Mouse (Mus musculus): ENCODE measurements around the gene Flnb.

The Flnb gene

DNA sequence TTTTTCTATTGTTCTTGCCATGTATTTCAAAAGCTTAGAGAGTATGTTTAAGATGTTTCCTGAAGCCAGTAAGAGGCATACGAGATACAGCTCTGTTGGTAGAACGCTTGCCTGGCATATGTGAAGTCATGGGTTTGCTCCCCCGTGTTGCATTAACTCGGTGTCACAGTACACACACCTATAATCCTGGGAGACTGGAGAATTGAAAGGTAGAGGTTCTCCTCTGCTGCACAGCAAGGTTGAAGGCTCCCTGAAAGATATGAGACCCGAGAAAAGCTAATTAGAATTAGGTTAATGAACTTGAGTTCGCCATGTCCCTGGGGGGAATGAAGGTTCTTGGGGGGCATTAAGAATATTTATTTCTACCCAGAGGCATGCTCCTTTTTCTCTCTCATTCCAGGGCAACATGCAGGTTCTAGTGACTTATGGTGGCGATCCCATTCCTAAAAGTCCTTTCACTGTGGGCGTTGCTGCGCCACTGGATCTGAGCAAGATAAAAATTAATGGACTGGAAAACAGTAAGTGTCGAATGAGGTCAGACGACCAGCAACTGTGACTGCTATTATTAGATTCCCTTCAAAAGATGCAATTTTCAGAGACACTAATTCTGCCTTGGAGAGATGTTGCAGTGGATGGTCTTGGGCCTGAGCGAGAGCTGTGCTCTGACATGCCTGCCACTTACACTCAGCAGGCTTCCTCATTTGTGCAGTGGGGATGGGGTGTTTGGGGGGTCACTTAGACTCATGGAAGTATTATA is 83.9 kb downstream of the Flnb start:
- no peak for DNase-seq

DNA sequence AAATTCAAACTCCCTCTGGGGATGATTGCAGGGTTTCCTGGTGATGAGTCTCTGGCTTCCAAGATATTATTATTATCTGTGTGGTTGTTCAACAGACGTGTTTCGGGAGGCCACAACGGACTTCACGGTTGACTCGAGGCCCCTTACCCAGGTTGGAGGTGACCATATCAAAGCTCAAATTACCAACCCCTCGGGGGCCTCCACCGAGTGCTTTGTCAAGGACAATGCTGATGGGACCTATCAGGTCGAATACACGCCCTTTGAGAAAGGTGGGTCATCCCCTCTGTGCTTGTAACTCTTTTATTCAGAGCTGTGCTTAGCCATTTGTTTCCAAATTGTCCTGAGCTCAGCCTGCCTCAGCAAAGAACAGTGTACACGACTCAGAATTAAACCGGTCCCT is 89.3 kb downstream of the Flnb start:
- DNase-seq, result no peak

DNA sequence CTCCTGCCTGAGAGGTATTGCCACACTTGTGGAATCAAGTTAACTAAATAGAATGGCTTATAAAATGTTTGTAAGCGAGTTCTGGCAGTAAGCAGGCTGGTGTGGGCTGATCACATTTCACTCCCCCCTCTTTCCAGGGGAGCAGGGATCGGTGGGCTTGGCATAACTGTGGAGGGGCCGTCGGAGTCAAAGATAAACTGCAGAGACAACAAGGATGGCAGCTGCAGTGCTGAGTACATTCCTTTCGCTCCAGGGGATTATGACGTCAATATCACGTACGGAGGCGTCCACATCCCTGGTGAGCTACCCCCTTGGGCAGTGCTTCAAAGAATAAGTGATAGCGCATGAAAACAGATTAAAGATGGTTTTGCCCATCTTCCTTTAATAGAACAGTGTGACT is 91.7 kb downstream of the Flnb start:
- no peak for DNase-seq

DNA sequence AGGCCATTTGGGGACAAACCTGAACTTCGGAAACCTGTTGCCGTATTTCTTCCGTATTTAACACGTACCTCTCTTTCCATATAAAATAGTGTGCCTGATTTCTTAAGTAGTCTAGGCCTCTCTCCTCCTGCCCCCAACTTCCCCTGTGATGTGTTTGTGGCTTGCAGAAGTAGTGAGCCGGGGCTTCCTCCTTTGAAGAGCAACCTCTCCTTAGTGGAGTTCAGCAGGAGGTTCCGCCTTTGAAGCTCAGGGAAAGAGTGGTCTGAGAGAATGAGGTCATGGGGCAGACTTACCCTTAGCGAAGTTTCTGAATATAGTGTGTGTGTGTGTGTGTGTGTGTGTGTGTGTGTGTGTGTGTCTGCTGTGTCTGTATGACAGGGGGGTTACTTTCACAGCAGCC is 96.1 kb downstream of the Flnb start:
- peak in 1 of 2 experiments; percentile 11 for DNase-seq

DNA sequence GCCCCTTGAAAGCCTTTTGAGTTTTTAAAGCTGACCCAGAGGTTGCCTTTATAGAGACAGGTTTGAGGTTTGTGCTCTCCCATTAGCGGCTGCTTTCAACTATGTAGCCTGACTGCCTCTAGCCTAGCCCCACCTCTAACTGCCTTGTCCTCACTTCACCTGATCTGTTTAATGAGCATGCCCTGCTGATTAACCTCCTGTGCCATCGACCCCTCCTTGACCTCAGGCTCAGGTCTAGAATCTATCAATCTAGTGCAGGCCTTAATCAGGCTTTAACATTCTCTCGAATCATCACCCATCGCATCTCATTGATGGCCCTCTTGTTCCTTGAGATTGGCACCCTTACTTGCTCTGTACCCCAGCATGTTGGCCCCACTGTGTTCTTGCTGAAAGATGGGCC is 96.7 kb downstream of the Flnb start:
- DNase-seq, result no peak

DNA sequence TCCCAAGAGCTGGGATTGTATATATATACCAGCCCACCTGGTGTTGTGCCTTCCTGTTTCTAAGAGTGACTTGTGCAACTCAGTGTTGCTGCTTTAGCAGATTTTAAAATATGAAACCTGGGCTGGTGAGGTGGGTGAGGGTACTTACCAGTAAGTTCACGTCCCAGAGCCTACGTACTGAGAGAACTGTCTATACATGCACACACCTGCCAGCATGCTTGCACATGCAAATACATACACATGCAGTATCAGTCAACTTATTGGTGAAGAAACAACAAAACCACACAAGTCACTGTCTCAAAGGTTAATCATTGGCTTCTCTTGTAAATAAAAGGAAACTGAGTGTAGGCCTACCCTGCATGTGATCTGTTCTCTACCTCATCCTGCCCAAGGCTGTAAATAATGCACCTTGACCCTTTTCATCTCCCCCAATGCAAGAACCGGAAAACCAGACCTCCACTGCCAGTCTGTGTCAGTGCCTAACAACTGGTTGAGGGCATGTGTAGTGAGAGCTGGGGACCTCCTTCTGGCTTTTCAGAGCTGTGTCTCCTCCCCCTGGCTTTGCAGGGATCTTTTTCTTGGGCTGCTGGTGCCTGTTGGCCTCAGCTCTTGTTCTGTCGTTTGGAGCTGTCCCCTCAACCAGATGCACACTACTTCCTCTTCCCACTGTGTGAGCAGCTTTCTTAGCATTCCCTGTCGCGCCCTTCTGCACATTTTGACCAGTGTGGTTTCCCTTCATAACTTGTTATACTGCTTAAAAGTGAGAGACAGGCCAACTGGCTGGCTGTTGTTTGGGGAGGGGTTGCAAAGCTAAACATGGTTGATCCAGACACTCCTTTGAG is 100.6 kb downstream of the Flnb start:
- DNase-seq, result no peak

DNA sequence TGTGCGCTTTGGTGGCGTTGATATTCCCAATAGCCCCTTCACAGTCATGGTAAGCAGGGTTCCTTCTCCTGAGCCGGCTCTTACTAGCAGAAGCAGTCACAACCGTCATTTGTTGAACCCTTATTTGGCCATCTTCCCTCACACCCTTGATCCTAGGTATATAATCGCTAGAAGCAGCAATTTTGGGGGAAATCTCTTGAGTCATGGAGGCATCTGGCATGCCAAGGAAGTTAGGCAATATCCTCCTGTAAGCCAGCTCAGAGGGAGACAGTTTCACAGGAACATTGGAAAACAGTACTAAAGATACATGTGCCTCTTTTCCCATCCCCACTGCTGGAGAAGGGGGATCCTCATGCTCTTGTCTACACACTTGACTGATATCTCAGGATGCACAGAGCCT is 101.6 kb downstream of the Flnb start:
- no peak for DNase-seq

DNA sequence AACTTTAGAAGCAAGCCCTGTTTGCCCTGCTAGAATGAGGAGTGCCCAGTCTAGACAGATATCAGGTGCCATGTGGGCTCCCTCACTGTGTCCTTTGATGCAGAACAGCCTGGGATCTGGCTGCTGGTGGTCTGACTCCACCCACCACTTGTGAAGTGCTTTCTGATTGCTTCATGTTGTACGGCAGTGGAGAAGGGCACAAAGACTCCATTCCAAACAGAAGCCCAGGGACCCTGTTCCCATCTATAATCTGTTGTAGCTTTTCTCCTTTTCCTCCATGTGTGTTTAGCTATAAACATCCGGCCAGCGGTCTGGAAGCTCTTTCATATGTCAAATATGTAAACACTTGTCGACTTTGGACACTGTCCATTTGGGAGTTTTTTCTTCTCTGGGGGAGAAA is 102.2 kb downstream of the Flnb start:
- no peak for DNase-seq

DNA sequence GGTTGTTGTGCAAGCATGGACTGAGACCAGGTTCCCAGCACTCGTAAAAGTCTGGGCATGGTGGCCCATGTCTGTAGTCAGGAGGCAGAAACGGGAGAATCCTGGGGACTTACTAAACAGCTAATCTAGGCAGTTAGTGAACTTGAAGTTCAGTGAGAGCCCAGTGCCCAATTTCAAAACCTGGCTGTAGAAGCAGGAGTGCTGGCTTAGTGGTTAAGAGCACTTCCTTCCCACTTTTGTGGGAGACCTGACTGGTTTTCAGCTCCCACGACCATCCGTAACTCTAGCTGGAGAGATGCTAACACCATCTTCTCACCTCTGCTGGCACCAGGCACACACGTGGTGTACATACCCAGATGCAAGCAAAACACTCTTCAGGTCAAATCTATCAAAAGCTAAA is 103.7 kb downstream of the Flnb start:
- DNase-seq, result no peak

DNA sequence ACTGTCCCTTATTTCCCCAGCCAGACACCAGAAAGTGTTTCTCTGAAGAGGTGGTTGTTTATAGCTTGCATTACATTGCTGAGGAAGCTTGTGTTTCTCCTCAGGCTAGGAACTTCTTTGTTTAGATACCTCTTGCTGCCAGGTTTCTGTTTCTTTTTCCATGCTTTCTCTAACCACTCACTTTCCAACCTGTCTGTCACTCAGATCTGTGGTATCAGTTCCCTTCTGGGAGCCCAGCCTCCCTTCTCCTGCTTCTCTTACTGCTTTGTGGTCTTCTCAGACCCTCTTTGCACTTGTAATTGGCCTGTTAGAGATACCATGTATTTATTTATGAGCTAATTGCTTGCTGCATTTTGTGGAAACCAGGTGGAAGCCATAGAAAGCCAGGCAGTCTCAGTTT is 105.9 kb downstream of the Flnb start:
- no peak for DNase-seq

DNA sequence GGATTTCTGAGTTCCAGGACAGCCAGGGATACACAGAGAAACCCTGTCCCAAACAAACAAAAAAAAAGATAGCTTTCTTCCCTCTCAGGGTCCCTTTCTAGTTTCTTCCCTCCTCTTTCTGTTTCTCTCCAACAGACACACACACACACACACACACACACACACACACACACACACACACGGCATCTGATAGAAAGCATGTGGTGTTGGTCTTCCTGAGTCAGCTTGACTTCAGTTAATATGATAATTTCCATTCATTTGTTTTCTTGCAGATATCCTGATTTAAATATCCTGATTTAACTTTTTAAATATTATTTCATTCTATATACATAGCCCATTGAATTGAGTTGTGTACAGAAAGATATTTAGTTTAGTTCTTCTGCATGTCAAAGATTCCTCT is 110.6 kb downstream of the Flnb start:
- no peak for DNase-seq

DNA sequence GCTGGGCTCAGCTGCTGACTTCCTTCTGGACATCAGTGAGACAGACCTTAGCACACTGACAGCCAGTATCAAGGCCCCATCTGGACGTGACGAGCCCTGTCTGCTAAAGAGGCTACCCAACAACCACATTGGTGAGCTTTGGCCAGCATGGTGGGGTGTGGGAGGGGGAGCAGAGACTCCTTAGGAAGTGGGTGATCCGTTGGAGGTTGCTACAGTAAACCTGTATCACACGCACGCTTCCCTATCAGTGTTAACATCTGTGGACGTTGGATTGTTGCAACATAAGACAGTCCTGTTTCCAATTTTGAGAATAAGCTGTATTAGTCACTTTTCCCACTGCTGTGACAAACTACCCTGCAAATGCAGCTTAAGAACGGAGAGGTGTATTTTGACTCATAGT is 111.3 kb downstream of the Flnb start:
- no peak for DNase-seq

DNA sequence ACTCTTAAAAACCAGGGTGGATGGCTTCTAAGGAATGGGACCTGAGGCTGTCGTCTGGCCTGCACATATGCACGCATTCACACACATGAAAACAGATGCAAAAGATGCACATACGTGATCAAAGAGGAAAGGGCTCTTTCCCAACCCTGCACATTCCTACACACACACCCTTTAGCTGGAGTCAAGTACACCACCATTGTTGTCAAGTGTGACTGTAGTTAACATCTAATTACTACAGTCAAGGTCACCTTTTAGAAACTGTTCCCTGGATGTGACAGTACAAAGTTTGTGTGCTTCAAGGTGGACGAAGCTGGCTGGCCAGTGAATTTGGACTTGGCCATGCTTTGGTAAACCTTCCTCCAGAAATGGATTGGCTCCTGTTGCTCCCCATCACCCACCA is 114.4 kb downstream of the Flnb start:
- no peak for DNase-seq

DNA sequence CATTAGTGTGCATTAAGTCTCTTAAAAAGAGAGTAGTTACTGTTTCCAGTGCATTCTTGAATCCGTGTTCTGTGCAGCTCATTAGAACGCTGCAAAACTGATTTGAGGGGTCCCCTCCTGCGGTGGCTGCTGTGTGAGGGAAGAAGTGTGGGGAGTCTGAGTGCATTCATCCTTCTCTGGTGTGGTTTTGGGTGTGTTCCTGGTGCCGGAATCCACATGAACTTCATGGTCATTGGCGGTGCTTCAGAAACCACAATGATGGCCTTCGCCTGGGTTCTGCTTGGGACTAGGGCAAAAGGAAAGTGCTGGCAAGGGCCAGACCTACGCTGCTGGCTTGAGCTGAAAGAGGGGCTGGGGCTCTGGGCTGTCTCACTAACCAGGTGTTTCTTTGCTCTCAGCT is 116.4 kb downstream of the Flnb start:
- DNase-seq, result no peak

DNA sequence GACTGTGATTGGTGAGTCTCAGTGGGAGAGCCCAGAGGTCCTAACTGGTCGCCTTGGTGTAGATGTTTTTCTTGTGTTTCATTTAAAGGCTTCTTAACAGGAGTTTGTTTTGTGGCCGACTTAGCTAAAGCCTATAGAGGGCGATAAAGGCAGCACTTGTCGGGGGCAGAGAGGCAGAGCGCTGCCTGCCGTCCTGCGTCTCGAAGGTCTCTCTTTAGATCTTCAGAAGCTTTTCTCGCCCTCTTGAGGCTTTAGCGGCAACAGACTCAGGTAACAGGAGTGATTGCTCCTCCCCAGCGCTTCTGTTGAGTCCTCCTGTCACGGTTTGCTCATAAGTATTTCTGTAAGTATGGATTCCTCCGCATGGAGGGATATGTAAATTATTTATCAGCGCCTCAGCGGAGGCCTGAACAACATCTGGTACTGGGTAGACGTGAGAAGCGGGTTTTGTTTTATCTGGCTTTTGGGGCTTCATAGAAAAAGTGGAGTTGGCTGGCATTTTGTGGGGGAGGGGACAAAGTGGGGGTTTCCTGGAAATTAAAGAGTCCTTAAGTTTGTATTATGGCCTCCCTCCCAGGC is 119.4 kb downstream of the Flnb start:
- no peak for DNase-seq

DNA sequence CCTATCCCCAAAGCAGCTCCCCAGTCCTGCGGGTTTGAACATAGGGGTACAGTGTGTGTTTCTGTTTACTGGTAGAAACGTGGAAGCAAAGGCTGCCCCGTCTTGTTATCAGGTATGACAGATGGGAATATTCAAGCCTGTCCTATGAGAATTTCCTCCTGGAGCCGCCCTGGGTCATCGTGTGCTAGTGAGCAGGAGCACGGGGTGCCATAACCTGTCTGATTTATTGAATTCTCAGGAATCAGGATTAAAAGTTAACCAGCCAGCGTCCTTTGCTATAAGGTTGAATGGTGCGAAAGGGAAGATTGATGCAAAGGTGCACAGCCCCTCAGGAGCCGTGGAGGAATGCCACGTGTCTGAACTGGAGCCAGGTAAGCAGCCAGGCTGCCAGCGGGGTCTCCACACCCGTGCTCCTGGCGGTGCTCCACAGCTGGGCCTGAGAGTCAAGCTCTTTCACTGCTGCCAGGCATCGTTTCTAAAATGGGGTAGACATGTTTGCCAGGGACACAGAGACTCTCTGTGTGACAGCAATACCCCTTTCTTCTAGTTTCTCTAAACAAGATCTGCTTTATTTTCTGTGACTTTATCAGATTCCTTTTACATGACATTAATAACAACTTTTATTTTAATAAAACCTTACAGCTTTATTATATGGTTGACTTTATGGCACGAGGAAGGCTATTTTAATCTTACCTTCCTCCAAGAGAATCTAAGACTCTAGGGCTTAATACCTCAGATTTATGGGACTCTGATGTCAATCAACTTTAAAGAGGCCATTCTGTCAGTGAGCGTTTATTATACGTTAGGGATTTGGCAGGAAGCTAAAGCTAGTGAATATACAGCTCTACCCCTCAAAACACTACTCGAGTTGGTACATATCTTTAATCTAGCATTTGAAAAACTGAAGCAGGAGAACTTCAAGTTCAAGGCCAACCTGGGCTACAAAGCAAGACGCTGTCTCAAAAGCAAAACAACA is 121.3 kb downstream of the Flnb start:
- no peak for DNase-seq

DNA sequence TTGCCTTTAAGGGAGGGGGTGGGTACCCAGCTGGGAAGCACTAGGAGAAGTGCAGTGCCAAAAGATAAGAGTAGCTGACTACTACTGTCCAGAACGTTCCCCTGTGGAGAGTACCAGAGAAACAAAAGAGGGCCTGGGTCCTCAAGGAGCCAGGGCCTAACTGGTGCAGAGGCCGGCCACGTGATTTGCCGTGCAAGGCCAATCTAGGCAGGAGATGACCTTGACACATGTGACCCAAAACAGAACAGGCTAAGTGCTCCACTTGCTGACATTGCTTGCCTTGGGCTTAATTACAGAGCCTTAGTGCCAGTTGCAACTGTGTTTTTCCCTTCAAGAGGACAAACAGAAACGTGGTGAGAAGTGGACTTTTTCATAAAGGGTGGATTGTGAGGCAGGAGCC is 123.7 kb downstream of the Flnb start:
- DNase-seq, result no peak

DNA sequence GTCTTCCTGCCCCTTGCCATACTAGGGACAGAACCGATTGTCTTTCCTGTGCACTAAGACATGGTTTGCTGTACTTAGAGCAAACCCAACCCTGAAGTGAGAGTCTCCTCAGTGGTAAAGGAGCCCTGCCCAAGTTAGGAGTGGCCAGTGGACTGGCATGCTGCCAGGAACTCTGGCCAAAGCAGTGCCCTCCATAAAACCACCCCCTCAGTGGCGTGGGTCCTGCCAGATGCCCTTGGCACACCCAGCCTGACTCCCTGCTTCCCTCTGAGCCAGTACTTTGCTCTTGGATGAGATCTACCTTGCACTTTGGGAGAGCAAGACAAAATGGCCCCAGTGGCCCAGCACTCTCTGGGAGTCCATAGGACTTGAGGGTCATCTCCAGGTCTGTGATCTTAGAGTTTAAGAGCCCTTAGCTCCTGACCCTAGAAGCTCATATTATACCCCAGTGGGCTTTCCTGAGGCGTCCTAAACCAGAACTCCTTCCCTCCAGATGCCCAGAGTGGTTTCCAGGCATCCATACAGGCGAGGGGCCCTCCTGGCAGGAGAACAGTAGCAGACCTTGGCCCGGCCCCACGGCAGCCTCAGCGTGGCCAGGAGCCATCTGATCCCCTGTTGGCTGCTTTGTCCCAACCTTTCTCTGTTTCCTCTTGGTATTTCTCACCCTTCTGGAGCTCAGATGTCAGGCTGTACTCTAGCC is 125.5 kb downstream of the Flnb start:
- no peak for DNase-seq

DNA sequence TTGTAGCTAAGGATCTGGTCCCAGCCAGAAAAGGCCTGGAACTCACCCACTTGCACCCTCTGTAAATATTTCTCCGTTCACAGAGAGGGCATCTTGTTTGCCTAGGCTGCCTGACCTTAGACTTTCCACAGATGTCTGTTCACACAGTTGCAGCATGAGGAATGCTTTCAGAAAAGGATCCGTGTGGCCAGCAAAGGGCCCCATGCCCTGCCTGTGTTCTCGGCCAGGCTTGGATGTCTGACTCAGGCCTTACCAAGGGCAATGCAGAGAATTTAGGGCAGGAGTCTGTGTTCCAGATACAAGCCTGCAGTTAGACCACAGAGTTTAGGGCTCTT is 126.0 kb downstream of the Flnb start:
- no peak for DNase-seq

DNA sequence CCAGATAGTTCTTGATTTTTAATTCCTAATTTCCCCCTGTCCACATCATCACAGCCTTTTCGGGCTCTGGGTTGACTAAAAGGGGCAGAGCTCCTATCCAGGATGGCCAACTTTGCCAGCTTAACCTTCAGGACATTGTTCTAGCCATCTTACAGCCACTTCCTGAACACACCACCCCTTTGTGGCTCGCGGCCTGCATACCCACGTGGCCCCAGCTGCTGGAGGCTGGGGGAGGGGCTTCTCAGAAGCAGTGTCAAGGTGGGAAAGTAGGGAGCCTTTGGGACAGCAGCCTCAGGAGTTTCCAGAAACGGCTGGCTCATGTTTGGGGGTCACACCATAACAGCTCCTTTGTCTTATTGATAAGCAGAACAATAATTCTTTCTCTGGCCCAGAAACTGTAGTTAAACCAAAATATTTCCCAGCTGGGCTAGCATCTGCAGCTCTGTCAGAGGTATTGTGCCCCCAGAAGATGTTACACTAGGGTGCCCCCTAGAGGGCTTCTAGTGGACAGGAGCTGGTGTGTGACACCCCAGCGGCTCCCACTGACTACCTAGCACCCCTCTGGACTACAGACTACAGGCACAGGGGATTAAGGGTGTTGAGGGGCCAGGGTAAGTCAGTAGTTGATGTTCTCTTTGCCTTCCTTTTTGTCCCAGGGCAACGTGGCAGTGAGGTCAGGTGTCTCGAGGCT is 126.7 kb downstream of the Flnb start:
- DNase-seq, result no peak

DNA sequence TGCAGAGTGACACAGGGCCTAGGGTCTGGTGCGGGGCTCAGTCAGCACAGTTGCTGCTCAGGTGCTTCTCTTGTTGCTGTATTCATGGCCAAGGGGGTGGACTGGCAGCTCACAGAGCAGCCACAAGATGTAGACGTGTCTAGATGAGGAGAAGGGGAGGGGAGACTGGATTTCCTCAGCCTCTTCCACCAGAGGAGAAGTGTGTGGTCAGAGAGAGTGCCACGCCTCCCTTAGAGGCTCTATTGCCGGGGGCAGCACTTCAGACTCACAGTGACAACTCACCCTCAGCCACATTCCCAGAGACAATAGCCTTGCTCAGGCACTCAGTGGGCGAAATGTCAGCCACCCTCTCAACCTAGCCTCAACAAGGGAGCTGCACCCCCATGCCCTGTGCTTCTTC is 127.5 kb downstream of the Flnb start:
- no peak for DNase-seq

DNA sequence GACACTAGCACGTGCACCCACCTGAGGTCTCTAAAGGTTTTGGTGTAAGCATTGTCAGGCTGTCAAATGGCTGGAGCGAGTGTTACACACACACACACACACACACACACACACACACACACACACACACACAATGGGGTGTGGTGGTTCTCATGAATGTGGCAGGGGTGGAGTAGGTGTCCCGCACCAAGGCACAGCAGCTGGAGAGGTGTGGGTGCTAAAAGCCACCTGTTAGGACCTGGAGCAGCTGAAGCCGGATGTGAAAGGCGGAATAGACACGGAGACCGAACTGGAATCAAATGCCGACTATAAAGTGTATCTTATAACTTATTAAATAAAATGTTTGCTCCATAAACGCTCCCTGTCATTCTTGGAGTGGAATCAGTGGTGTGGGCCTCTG is 133.5 kb downstream of the Flnb start:
- DNase-seq, result no peak
